Mouse (Mus musculus) G1E (cell line): Measurements from ENCODE around the gene Rbms3. TPM values are rescaled to one million over a fixed set of nuclear protein-coding genes. Genes with fewer than 3 reads are reported as not detected.

Source experiments
- ATAC-seq: 2 replicates; pipeline ENCODE4 v1.8.0; 2016; ENCODE audit warnings: mild to moderate bottlenecking; ENCODE audit not compliant: insufficient number of reproducible peaks, poor library complexity, low FRiP score, severe bottlenecking; ENCODE audit errors: extremely low read depth
- DNase-seq: peaks from one replicate; pipeline ENCODE4 v3.0.0; 2012; ENCODE audit warnings: low spot score
- H3K27me3 ChIP-seq: 2 replicates; pipeline ENCODE4 v1.6.1; 2012; ENCODE audit warnings: mild to moderate bottlenecking, low read length, inconsistent platforms; ENCODE audit not compliant: insufficient read depth
- H3K36me3 ChIP-seq: replicated peaks from 2 replicates; pipeline ENCODE3; 2012; ENCODE audit warnings: mild to moderate bottlenecking, inconsistent platforms
- H3K4me1 ChIP-seq: 2 replicates; pipeline ENCODE4 v1.6.1; 2012; ENCODE audit warnings: low read depth, low read length, inconsistent platforms, mixed read lengths; ENCODE audit not compliant: insufficient read depth
- H3K4me3 ChIP-seq: 2 replicates; pipeline ENCODE4 v1.5.1; 2012; ENCODE audit warnings: low read depth, mild to moderate bottlenecking, inconsistent platforms, low read length, moderate library complexity, mixed read lengths
- H3K9me3 ChIP-seq: replicated peaks from 2 replicates; pipeline ENCODE4 v1.6.1; 2012; ENCODE audit warnings: inconsistent platforms
- CTCF ChIP-seq: IDR thresholded peaks from 2 replicates; pipeline ENCODE4 v1.5.1; 2012; ENCODE audit warnings: low read depth, low read length, inconsistent platforms, mixed read lengths
- GATA1 ChIP-seq: IDR thresholded peaks from 2 replicates; pipeline ENCODE4 v1.6.1; 2012; ENCODE audit warnings: borderline replicate concordance, low read length, inconsistent platforms, mixed read lengths
- GATA2 ChIP-seq: IDR thresholded peaks from 2 replicates; pipeline ENCODE4 v1.6.1; 2012; ENCODE audit warnings: low read depth, low read length, inconsistent platforms, borderline replicate concordance
- POLR2AphosphoS5 ChIP-seq: IDR thresholded peaks from 2 replicates; pipeline ENCODE4 v1.6.1; 2012; ENCODE audit warnings: low read depth, low read length, inconsistent platforms; ENCODE audit not compliant: insufficient replicate concordance
- TAL1 ChIP-seq: conservative IDR thresholded peaks from 2 replicates; pipeline ENCODE4 v1.6.1; 2012; ENCODE audit warnings: low read depth, low read length, inconsistent platforms, mixed read lengths
- polyA plus RNA-seq: library from polyadenylated mRNA; stranded (reverse); fragments of >175 nt; gene quantifications from 2 replicates; pipeline ENCODE4 v1.2.3, GENCODE M21; 2012
- total RNA-seq, 2 experiments: library from RNA; stranded (forward) in 1 of 2; stranded (reverse) in 1 of 2; fragments of 200-1000 nt in 1 of 2; fragments of >200 nt in 1 of 2; fragmentation: Nextera tagmentation in 1 of 2; gene quantifications; 2 replicates each; pipeline ENCODE4 v1.2.3; 2014 to 2017

The Rbms3 gene
- total and polyA plus RNA-seq, 3 experiments = 0.16 TPM; not detected in 2

DNA sequence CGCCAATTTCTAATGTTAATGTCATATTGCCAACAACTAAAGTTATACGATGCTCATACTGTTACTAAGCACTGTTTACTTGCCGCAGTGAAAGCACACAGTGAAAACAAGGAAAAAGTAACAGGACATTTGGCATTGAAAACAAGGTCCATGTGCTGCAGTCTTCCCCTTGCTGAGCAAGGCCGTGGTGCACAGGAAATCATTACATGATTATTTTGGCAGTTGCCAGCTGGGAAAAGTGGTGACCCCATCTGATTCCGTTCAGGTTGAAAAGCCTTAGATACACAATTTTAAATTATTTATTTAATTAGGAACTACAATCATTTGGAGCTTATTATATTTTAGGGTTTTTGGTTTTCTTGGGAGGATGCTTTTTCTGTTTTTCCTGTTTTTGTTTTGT, 995.9 kb downstream of the Rbms3 start:
- ATAC-seq (no peak), DNase-seq (no peak)
- no peaks in the 10 kb centered on the region for H3K36me3 ChIP-seq
- H3K27me3 ChIP-seq = no peaks in the 10 kb centered on the region
- peaks cover 41% of the 10 kb centered on the region for H3K9me3 ChIP-seq
- H3K4me3 ChIP-seq = no peak overlapping the region
- no peaks in the 10 kb centered on the region for H3K4me1 ChIP-seq
- TF ChIP-seq GATA2 (no peak), CTCF (no peak), POLR2AphosphoS5 (no peak), TAL1 (no peak), GATA1 (no peak)

- TF ChIP-seq TAL1 (no peak), GATA2 (no peak), CTCF (no peak), POLR2AphosphoS5 (no peak)
- Histone ChIP-seq H3K9me3 (peaks cover 39% of the 10 kb centered on the region), H3K4me1 (no peaks in the 10 kb centered on the region), H3K27me3 (no peaks in the 10 kb centered on the region), H3K4me3 (no peak overlapping the region), H3K36me3 (no peaks in the 10 kb centered on the region)
- ATAC-seq (no peak), DNase-seq (no peak)
Observed at GRCm38 (mm10) chr9:116633075-116633474, 996.6 kb downstream of the Rbms3 start.

- H3K4me1 ChIP-seq = no peaks in the 10 kb centered on the region
- no peaks in the 10 kb centered on the region for H3K27me3 ChIP-seq
- peaks cover 42% of the 10 kb centered on the region for H3K9me3 ChIP-seq
- H3K4me3 ChIP-seq = no peak overlapping the region
- ATAC-seq = no peak
- H3K36me3 ChIP-seq = no peaks in the 10 kb centered on the region
- no peak for TF ChIP-seq CTCF
- TF ChIP-seq POLR2AphosphoS5 = no peak
- TF ChIP-seq GATA2 = no peak
- no peak for TF ChIP-seq GATA1
- TF ChIP-seq TAL1 = no peak
- DNase-seq = no peak
Observed at GRCm38 (mm10) chr9:116631816-116632215, 997.9 kb downstream of the Rbms3 start.

- H3K4me3 ChIP-seq = no peak overlapping the region
- H3K9me3 ChIP-seq = peaks cover 38% of the 10 kb centered on the region
- H3K36me3 ChIP-seq = no peaks in the 10 kb centered on the region
- DNase-seq (no peak), ATAC-seq (no peak)
- no peak for TF ChIP-seq POLR2AphosphoS5
- TF ChIP-seq TAL1 = no peak
- TF ChIP-seq CTCF = no peak
- no peak for TF ChIP-seq GATA2
- TF ChIP-seq GATA1 = no peak
- H3K27me3 ChIP-seq = no peaks in the 10 kb centered on the region
- H3K4me1 ChIP-seq = no peaks in the 10 kb centered on the region
Observed at GRCm38 (mm10) chr9:116630805-116631204, 998.9 kb downstream of the Rbms3 start.

- Histone ChIP-seq H3K4me3 (no peak overlapping the region), H3K36me3 (no peaks in the 10 kb centered on the region), H3K4me1 (no peaks in the 10 kb centered on the region), H3K9me3 (peaks cover 57% of the 10 kb centered on the region), H3K27me3 (no peaks in the 10 kb centered on the region)
- no peak for ATAC-seq
- DNase-seq = no peak
- TF ChIP-seq TAL1 (no peak), GATA2 (no peak), GATA1 (no peak), POLR2AphosphoS5 (no peak), CTCF (no peak)
Observed at GRCm38 (mm10) chr9:116620434-116620833, 1009.3 kb downstream of the Rbms3 start.

DNA sequence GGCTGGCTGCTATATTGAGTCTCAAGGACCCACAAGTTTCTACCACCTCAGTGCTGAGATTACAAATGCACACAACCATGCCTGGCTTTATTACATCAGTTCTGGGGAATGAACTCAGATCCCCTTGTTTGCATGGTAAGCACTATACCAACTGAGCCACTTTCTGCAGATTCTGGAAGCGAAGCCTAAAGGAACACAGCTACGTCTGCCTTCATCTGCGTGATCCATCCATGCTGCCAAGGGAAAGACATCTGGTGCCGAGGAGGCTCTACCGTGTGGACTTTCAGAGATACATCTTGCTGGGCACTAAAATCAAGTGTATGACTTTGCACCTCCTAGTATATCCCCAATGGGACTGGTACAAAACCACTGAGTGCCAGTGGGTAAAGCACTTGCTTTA, 1010.8 kb downstream of the Rbms3 start:
- Histone ChIP-seq H3K4me3 (no peak overlapping the region), H3K9me3 (peaks cover 63% of the 10 kb centered on the region), H3K27me3 (no peaks in the 10 kb centered on the region), H3K36me3 (no peaks in the 10 kb centered on the region), H3K4me1 (no peaks in the 10 kb centered on the region)
- ATAC-seq (no peak), DNase-seq (no peak)
- TF ChIP-seq GATA1 = no peak
- TF ChIP-seq POLR2AphosphoS5 = no peak
- TF ChIP-seq TAL1 = no peak
- no peak for TF ChIP-seq GATA2
- no peak for TF ChIP-seq CTCF
